Mouse (Mus musculus): ENCODE results near the gene Hcn2.
A peak's percentile ranks its signal among the peaks of the same experiment; 100 is the strongest.

Hcn2 gene

DNA sequence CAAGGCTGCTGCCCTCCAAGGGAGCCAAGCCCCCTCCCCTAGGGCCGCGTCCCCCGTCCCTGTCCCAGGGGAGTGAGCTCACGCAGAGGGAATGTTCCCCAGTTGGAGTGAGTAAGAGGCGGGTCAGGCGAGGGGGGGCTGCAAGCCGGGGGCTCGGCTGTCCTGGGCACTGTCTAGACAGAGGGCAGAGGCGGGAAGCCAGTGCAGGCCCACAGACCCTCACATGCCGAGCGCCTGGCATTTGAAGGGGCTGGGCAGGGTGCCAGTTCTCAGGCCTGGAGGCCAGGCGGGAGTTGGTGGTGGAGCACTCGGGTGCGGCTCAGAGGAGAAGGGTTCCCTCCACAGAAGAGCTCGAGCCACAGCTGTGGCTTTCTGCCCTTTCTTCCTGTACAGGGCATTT lies 61.6 kb downstream of the Hcn2 start:
- peak; percentile 75 for DNase-seq

DNA sequence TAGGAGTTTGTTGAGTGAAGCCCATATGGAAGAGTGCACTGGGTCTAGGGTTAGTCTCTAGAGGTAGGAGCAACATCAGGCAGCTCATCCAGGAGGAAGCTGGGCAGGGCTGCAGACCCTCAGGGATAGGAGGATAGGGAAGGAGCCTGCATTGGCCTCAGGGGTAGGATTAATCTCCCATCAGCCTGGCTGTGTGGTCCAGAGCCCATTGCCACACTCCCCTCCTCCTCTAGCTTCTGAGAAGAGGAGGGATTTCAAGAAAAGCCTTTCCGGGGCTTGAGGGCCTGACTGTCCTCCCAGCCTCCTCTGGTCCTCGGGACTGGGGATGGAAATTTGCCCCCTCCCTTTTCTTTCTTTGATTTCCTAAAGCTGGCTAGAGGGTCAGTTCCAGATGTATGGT lies 62.8 kb downstream of the Hcn2 start:
- no peak for DNase-seq

DNA sequence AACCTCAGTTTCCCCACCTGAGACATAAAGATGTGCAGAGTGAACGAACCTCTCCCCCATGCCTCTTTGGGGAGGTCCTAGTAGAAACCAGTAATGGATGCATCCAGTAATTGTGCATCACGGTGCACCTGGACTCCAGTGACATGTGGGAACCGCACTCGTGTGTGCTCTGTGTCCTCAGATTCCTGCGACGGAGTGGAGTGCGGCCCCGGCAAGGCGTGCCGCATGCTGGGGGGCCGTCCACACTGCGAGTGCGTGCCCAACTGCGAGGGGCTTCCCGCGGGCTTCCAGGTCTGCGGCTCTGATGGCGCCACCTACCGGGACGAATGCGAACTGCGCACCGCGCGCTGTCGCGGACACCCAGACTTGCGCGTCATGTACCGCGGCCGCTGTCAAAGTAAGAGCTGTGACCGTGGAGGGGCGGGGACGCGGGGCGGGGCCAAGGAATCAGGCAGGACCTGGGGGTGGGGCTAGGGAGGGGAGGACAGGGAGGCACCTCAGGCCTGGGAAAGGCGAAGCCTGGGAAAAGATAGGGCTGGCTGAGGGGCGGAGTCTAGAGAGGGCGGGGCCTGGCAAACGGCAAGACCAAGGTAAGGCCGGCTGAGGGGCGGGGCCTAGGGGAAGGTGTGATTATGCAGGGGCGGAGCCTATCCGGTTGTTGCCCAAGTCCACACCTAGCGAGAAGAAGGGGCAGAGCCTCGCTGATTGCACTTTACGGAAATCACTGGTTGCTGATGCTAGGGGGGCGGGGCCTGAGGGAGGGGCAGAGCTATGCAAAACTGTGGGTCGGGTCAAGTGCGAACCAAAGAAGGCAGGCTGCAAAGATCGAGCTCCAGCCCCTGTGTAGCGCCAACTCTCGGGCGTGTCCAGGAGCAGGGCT lies 63.6 kb downstream of the Hcn2 start:
- peak; percentile 99 for DNase-seq

DNA sequence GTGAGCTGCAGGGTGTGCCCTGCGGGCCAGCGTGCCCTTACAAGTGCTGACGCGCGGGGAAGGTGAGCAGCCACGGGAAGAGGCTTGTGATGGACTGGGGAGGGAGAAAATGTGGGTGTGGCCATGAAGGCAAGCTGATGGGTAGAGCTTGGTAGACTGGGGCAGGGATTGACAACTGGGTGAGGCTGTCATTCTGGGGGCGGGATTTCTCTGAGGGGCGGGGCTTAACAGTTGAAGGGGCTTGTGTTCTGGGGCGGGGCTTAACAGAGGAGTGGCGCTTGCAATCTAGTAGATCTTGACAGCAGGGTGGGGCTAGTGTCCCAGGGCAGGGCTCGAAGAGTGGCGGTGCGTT lies 64.2 kb downstream of the Hcn2 start:
- no peak for DNase-seq

DNA sequence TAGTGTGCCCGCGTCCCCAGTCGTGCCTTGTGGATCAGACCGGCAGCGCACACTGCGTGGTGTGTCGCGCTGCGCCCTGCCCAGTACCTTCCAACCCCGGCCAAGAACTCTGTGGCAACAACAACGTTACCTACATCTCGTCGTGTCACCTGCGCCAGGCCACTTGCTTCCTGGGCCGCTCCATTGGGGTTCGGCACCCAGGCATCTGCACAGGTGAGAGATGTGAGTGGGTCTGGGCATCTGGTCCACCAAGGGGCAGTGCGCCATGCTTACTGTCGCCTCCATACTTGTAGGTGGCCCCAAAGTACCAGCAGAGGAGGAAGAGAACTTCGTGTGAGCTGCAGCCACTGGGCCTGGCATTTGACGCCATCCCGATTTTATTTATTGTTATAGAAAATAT lies 64.7 kb downstream of the Hcn2 start:
- DNase-seq = no peak

DNA sequence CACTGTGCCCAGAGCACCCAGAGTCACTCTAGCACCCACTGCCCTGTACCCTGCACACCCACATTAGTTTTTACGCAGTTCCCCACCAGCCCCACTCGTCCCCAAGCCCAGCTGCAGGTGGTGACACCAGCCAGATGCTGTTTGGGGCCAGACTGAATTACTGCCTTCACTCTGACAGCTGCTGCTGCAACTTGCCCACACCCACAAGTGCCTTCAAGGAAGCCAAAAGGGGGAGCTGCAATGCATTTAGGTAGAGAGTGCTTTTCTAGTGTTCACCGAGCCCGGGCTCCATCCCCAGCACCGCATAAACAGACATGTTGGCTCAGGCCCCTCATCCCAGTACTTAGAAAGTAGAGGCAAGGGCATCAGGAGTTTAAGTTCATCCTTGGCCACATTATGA lies 65.5 kb downstream of the Hcn2 start:
- DNase-seq = no peak

DNA sequence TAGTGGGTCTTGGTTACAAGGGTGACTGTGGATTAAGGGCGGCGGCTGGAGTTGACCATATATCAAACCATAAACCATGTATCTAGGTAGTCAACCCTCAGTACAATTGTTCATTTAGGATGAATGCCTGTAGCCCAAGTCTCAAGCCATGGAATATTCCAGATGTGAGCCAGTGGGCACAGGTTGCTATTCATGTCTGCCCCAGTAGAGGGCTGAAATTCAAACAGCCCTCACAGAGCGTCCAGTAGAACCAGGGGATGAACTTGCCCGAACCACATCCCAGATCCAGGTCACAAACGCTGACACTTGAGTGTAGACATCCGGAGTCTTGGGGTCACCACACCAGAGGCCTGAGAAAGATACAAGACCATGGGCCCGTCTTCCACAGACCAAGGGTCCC lies 66.6 kb downstream of the Hcn2 start:
- peak; percentile 56 for DNase-seq

DNA sequence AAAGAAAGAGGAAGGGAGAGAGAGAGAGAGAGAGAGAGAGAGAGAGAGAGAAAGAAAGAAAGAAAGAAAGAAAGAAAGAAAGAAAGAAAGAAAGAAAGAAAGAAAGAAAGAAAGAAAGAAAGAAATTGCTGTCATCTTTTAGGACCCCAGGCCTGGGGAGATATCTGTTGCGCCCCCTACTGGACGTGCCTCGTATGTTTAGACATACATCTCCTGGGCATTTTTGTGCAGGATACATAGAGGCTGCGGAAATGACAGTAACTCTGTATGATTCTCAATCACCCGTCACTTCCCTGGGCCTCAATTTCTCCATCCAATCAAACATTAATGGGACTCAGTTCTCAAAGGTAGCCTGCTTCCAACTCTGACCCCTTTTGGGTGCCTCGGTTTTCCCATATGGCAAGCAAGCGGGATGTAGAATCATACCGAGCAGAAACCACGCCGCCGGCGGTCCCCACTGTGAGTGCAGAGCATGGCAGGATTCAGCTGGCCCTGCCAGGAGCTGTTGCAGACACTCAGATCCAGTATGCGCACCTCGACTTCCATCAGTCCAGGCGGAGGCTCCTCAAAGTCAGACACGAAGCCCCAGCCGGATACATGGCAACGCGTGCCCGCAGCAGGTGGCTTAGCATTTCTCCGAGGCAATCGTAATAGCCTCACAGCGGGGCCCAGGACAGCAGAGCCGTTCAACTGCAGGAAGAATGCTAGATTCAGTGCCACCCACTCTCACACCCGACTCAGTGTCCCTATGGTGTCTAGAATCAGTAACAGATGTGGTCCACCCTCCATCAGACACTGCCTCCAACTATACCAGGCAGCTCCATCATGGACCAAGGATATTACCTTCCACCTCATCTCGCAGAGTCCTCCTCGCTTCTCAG lies 67.7 kb downstream of the Hcn2 start:
- no peak for DNase-seq
